Mouse (Mus musculus): ENCODE measurements around the gene Ghrhr.

The Ghrhr gene

GRCm38 (mm10) chr6:55396176-55396575 is 20.1 kb downstream of the Ghrhr start:
- no peak for DNase-seq (ENCODE audit: low spot score in 2 of 2)

GRCm38 (mm10) chr6:55396622-55397041 is 20.5 kb downstream of the Ghrhr start:
- DNase-seq (ENCODE audit: low spot score in 2 of 2) = no peak

- no peak for DNase-seq (ENCODE audit: low spot score in 2 of 2)
Observed at GRCm38 (mm10) chr6:55398869-55399628, 23.0 kb downstream of the Ghrhr start.

DNA sequence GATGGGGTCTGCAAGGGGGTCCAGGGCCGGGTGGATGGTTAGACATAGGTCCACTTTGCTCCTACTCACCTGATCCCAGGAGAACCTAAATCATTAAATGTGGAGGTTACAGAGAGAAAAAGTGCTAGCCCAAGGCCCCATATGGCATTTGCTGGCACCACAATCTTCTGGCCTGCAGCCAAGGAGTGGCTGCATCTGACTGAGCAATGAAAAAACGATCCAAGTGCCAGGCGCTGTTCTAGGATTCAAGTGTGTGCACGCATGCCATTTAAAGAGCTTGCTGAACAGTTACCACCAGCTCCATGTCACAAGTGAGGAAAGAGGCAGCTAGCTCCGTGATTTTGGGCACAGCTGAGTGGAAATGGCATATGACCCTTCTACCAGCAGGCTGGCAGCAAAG is 23.8 kb downstream of the Ghrhr start:
- DNase-seq (ENCODE audit: low spot score in 2 of 2) = no peak

DNA sequence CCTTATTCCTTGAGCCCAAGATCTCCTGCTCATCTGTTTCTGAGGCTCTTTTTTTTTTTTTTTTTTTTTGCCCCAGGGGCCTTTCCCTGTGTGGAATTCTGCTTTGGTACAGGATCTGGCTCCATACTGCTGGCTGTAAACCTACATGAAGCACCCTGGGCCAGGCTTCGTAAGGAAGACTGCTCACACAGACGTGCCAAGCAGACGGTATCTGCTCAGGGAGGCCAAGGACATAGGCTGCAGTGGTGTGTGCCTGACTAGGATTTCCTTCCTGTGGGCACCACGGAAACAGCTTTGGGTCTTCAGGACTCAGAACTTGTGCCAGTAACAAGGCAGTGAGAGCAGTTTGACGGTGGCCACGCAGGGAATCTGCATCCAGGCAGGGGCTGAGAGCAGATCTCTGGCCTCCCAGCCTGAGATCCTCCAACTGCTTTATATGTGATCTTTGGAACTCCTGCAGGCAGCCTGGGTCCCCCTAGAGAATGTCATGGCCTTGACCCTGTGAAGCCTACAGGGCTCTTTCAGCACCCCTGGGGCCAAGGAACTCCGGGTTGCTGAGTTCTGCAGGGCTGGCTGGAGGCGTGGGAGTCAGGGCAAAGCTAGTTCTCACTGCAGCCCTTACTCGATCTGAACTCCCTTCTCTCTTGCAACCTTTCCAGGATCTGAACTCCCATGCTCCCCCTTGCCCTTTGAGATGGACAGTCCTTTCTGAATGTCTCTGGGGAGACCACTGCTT is 26.1 kb downstream of the Ghrhr start:
- no peak for DNase-seq (ENCODE audit: low spot score in 2 of 2)

DNA sequence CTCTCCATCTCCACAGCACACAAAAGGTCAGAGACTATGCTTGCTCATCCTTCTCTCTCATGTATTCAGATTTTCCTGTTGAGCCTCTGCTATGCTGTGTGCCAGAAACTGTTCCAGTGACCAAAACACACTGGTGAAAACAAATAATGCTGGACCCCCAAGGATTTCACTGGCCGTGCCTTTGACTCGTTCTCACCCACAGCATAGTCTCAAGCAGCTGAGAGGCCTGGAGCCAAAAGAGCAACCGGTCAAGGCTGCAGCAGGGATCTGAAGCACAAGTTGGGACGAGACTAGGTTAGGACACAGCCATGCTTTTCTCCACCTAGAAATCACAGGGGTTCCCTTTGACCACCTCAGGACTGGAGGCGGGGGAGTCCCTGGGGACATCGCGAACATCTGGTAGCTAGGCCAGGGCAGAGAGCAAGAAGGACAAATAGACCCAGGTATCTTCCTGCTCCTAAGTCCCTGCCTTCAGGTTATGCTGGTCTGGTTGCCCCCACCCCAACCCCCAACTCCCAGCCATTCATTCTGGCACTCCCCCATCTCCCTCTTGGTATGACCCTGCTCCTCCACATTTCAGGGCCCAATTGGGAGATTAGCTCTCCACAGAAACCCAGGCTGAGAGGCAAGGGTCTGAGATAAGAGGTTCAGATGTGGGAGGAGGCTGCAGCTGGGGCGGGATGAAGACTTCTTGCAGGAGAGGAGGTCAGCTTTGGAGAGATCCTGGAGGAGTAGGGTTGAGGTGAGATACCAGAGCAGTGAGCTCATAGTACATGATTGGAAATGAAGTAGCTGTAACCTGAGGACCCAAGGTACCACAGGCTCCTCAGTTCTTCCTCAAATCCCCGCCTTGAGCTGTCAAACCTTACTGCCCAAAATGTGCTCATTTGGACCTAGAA is 27.6 kb downstream of the Ghrhr start:
- no peak for DNase-seq (ENCODE audit: low spot score in 2 of 2)

DNA sequence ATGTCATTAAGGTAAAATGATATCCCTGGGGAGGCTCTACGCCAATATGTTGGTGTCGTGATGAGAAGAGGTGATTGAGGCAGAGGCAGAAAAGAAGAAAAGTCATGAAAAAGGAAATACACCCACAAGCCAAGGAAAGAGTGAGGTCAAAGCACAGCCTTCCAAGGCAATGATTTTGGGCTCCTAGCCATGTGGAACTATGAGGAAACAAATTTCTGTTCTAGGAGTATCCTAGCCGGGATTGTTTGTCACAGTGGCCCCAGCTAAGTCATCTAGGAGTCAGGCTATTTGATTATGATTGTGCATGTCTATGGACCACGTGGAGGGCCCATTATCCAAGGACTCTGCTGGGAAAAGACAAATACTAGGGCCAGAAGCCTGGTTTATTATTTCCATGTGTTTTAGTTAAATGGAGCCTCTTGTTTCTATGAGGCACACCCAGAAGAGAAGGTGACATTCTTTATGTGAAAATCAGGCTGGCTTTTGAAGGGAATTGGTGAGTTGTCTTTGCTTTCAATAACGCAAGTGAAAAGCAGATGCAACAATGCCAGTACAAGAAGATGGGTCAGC is 28.4 kb downstream of the Ghrhr start:
- no peak for DNase-seq (ENCODE audit: low spot score in 2 of 2)

DNA sequence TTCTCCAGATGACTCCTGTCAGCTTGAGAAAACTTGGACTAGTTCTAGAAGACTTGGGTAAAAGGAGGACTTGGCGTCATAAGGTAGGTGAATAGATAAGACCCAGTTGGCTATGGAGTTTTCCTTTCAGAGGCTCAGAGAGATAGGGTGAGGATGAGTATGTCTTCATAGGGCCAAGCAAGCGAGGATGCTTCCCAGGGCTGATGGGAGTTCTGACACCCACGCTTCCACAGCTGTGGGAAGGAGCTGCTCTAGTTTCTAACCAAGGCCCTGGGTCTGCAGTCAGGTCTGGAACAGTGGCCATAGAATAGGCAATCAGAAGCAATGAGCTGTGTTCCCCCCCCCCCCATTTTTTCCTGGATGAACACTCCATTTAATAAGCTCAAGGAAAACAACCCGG is 31.2 kb downstream of the Ghrhr start:
- DNase-seq (ENCODE audit: low spot score in 2 of 2) = no peak

DNA sequence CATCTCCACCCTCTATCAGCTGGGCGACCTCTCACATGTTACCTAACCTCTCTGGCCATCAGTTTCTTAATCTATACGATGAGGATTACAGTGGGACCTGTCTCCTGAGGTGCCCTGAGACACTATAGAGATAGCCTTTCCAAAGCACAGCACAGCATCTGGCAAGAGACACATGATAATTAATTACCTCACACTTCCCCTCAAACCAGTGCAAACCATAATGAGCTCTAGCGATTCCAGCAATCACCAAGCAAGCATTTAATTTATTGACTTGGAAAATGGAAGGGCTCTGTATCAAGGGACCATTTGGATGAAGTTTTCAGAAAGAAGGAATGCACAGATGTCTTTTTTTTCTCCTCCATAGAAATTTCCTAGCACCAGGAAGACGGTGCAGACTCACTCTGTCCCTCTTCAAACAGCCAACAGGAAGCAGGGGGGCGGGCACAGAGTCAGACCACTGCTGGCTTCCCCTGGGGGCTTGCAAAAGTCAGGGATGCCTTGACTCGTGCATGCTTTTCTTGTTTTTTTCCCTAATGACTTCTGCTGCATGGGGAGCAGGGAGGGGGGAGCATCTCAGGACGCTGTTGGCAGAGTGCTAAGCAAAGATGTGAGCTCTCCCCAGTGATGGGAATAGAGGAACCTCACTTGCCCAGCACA is 34.2 kb downstream of the Ghrhr start:
- no peak for DNase-seq (ENCODE audit: low spot score in 2 of 2)

DNA sequence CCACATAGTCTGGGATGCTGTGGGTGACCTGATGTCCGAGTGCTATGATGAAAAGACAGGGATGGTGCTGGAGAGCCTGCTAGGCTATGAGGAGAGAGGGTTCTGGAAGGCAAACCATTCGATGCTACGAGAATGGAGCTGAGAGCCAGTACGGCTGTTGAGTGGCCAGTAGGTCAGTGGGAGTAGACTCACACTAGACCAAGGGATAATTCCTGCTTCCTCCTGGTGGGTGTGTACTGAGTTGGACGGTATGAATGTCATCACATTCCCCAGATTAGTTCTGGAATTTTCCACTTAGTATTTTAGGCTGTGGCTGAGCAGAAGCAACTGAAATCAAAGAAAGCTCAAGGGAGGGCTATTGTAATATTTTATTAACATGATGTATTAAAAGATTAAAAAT is 34.9 kb downstream of the Ghrhr start:
- no peak for DNase-seq (ENCODE audit: low spot score in 2 of 2)

DNA sequence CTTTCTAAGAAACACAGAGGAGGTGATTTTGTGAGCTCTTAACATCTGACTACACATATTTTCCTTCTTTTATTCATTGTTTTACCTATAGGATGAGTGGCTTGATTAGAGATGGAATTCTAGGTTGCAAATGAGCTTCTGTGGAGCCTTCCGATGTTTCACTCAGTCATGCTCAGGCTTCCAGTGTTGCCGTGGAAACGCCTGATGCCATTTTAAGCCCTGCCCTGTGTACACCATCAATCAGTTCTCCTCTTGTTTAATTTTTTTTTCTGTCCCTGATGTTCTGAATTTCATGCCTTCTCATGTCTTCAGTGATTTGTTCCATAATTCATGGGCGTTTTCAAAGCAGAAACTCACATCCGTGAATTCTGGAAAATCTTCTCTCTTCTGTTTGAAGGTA is 40.1 kb downstream of the Ghrhr start:
- DNase-seq (ENCODE audit: low spot score in 2 of 2) = no peak

DNA sequence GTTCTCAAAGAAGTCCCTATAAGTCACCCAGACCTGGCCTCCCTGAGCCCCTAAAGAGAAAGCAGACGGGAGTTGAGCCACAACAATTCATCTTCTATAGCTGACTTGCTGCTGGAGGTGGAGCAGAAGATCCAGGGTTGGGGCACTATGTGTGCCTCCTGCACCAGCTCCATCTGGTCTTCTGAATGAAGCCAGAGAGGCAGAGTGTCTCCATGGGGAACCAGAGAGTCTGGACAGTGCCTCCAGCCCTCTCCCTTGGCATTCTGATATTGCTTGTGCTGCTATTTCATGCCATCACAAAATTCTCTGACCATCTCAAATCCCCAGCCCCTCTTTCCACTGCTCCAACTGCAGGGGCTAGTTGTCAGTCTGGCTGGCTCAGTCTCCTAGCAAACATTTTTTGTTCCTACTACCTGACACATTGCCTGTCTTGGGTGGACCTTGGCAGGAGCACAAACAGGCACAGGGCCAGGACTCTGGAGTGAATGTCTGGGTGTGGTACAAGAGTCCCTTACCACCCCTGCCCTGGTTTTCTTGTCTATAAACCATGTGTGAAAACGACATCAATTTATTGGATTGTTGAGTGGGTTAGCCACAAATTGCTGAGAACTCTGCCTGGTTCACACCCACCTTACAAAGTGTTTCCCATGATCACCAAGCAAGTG is 42.8 kb downstream of the Ghrhr start:
- no peak for DNase-seq (ENCODE audit: low spot score in 2 of 2)

DNA sequence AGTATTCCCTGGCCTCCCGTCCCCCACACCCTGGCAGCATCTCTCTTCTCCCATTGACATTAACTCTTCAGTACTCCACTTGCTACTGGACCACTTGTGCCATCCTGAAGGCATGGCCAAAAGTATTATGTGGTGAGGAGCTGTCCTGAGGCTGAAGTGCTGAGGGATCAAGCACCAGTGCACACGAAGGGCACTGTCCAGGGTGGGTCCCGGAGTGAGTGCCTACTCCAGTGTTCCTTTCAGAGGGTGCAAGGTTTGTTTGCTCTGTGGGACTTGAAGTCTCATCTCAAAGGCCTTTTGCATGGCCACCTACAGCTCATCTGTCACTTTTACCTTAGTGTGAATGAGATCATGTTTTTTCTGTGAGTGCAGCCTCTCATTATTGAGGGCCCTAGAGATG is 44.3 kb downstream of the Ghrhr start:
- DNase-seq (ENCODE audit: low spot score in 2 of 2) = no peak

DNA sequence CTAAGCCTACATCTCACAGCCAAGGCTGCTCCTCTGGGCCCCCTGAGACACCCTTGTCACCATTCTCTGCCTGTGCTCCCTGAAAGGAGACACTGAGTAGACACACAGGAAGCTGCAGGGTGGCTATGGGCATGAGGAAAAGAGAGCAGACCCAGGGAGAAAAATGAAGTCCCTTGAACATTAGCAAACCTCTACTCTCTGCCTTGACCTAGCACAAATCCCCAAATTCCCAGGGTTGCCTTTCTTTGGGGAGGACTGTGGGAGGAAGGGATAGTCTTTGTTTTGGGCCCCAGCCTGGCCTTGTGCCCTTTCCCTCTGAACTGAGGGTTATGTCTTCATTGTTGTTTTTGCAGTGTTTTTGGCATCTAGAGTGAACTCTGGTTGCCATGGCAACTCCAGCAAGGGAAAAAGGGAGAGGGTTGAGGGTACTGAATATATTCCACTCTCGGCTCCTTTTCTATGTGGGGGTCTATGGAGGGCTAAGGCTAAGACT is 44.8 kb downstream of the Ghrhr start:
- no peak for DNase-seq (ENCODE audit: low spot score in 2 of 2)

- DNase-seq (ENCODE audit: low spot score in 2 of 2) = no peak
Observed at GRCm38 (mm10) chr6:55432121-55432520, 56.0 kb downstream of the Ghrhr start.

- DNase-seq (ENCODE audit: low spot score in 2 of 2) = no peak
Observed at GRCm38 (mm10) chr6:55434360-55434759, 58.3 kb downstream of the Ghrhr start.

DNA sequence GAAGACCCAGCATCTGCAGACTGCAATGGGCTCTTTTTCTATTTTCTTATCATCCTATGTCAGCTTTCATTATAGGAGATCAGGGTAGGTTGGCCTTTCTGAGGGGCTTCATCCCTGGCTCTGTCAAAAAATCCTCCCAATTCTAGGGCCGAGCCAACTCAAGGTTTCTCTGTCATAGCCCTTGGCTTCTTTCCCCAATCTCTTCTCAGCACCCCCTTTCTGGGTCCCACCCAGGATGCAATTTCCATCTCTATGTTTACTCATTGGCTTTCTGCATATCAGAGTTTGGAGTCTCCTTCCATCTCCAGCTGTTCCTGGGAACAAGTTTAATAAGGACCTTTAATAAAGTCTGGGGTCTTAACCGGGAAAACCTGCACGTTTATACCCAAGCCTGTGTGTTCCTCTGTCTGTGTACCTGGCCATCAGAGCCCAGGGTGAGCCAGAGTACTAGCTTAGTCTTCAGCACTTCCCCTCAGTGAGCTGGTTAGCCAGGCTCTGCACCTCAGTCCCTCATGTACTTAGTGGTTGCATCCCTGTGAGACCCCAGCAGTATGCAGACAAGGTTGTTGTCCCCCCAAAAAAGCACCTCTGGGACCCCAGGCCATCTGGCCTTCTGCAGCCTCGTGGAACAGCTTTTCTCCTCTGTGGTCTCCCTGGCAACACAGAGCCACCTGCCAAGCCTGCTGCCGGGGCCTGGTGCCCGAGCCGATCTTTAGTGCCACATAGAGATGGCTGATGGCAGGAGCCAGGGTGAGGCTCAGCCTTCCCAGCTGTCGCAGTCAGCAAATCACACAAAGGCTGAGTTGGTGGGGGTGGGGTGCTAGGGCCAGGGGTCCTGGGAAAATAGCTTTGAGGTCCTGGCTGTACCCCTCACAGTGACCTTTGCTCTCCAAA is 59.4 kb downstream of the Ghrhr start:
- no peak for DNase-seq (ENCODE audit: low spot score in 2 of 2)

GRCm38 (mm10) chr6:55437919-55438318 is 61.8 kb downstream of the Ghrhr start:
- no peak for DNase-seq (ENCODE audit: low spot score in 2 of 2)

Data from spleen, postnatal 36 days (tissue).